Mouse (Mus musculus): ENCODE data around the gene Ciao2b. TPM values are rescaled to one million over a fixed set of nuclear protein-coding genes. Genes with fewer than 3 reads are reported as not detected.

The Ciao2b gene
- total RNA-seq, 2 experiments from 2014 or later = 40.2 to 43.4 TPM

- no peak for DNase-seq (ENCODE audit: low spot score)
Measured at GRCm38 (mm10) chr8:104590284-104590683, 51.5 kb downstream of the Ciao2b start.

Other genes with a start within 250 kb of the Ciao2b start
- gene Cmtm4, start 246.2 kb downstream of the Ciao2b start, total RNA-seq (2021) = 1 to 10 TPM; 4.4 to 5.4 TPM
- gene Dync1li2, start 198.9 kb downstream of the Ciao2b start, total RNA-seq (2021) = 100 to 1,000 TPM in 1 of 2 experiments, 10 to 100 TPM in 1; 98.9 to 104 TPM
- gene Terb1, start 132.1 kb downstream of the Ciao2b start, total RNA-seq (2021) = not detected
- 10 to 100 TPM; 22.4 to 24.3 TPM for gene Nae1, start 107.3 kb downstream of the Ciao2b start, total RNA-seq (2021)
- 1 to 10 TPM in 1 of 2 experiments, under 1 TPM in 1; 0.82 to 1.1 TPM for gene Car7, start 107.3 kb downstream of the Ciao2b start, total RNA-seq (2021)
- 1 to 10 TPM; 2.9 to 3.3 TPM for gene Pdp2, start 50.5 kb downstream of the Ciao2b start, total RNA-seq (2021)
- under 1 TPM in 1 of 2 experiments, not detected in 1; 0.23 TPM for gene Cdh16, start 17.6 kb downstream of the Ciao2b start, total RNA-seq (2021)
- gene Rrad, start 10.6 kb downstream of the Ciao2b start, total RNA-seq (2021) = 10 to 100 TPM in 1 of 2 experiments, 1 to 10 TPM in 1; 1.7 to 21.4 TPM
- not detected for gene Ces2a, start 92.0 kb upstream of the Ciao2b start, total RNA-seq (2021)
- gene Ces2b, start 189.6 kb upstream of the Ciao2b start, total RNA-seq (2021) = under 1 TPM; 0.14 to 0.19 TPM
- under 1 TPM; 0.34 to 0.62 TPM for gene Ces2c, start 205.1 kb upstream of the Ciao2b start, total RNA-seq (2021)